Mouse (Mus musculus) liver, embryonic 15.5 days (tissue): ENCODE measurements around the gene Cacna1h. TPM values are rescaled to one million over a fixed set of nuclear protein-coding genes. Genes with fewer than 3 reads are reported as not detected.

Source experiments
- ATAC-seq: fragments of 200-750 bp; cut with Nextera tagmentation; 2 replicates; pipeline ENCODE4 v1.8.0; 2017; ENCODE audit warnings: moderate number of reproducible peaks, mild to moderate bottlenecking, moderate library complexity; ENCODE audit not compliant: insufficient read depth
- H3K27ac ChIP-seq: fragments of 300-500 bp; sonication (generic); replicated peaks from 2 replicates; pipeline ENCODE4 v1.5.1; 2015; ENCODE audit warnings: mild to moderate bottlenecking, inconsistent platforms
- H3K27me3 ChIP-seq: fragments of 300-500 bp; sonication (generic); 2 replicates; pipeline ENCODE4 v1.6.1; 2015; ENCODE audit warnings: mild to moderate bottlenecking, inconsistent platforms
- H3K36me3 ChIP-seq: fragments of 300-500 bp; sonication (generic); replicated peaks from 2 replicates; pipeline ENCODE4 v1.6.1; 2015; ENCODE audit warnings: moderate library complexity, mild to moderate bottlenecking, inconsistent platforms
- H3K4me1 ChIP-seq: fragments of 300-500 bp; sonication (generic); replicated peaks from 2 replicates; pipeline ENCODE4 v1.6.1; 2015; ENCODE audit warnings: inconsistent platforms
- H3K4me2 ChIP-seq: fragments of 300-500 bp; sonication (generic); 2 replicates; pipeline ENCODE4 v1.6.1; 2015; ENCODE audit warnings: moderate library complexity, mild to moderate bottlenecking, inconsistent platforms
- H3K4me3 ChIP-seq: fragments of 300-500 bp; sonication (generic); replicated peaks from 2 replicates; pipeline ENCODE4 v1.5.1; 2015; ENCODE audit warnings: mild to moderate bottlenecking, inconsistent platforms
- H3K9ac ChIP-seq: fragments of 300-500 bp; sonication (generic); 2 replicates; pipeline ENCODE4 v1.6.1; 2015; ENCODE audit warnings: moderate library complexity, mild to moderate bottlenecking, inconsistent platforms
- H3K9me3 ChIP-seq: fragments of 300-500 bp; sonication (generic); replicated peaks from 2 replicates; pipeline ENCODE4 v1.6.1; 2016; ENCODE audit warnings: inconsistent platforms
- WGBS: fragments of 180-500 bp; shearing (Covaris S2); methylation state at CpG from one replicate; pipeline ENCODE4 v1.1.7; 2015; ENCODE audit warnings: mixed read lengths; ENCODE audit not compliant: insufficient replicate concordance; 5-methylcytosine and 5-hydroxymethylcytosine counted together
- polyA plus RNA-seq: library from polyadenylated mRNA; unstranded; fragments of >200 nt; fragmentation: Nextera tagmentation; extraction: Ambion mirVana; gene quantifications from 2 replicates; pipeline ENCODE4 v1.2.1, GENCODE M21; 2015

The Cacna1h gene
- polyA plus RNA-seq, 1 experiment from 2014 or later, result 0.36 TPM

DNA sequence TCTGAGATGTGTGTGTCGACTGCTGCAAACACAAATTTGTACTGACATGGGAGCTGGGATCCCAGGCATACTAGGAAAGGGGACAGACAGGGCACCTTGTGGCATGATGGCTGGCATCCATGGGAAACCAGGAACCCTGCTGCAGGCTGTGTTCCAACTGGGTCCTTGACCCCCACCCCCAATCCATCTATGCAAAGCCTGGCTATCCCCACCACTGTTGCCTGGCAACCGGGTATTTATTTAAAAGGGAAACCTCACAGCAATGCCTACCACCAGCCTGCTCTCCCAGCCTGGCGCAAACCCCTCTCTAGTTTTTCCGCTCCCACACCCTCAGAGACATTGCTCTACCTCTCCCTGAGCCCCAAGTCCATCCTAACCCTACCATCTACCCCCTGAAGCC lies 26.2 kb downstream of the Cacna1h start:
- no peak overlapping the region for H3K27ac ChIP-seq
- H3K27me3 ChIP-seq, result no peaks in the 10 kb centered on the region
- 57% methylated on average over 4 of the region's 4 CpGs for WGBS
- H3K9me3 ChIP-seq, result no peaks in the 10 kb centered on the region
- no peak overlapping the region for H3K4me3 ChIP-seq
- no peaks in the 10 kb centered on the region for H3K36me3 ChIP-seq
- H3K4me2 ChIP-seq, result no peak overlapping the region
- H3K4me1 ChIP-seq, result peaks cover 12% of the 10 kb centered on the region
- no peak for ATAC-seq
- H3K9ac ChIP-seq, result no peak overlapping the region

DNA sequence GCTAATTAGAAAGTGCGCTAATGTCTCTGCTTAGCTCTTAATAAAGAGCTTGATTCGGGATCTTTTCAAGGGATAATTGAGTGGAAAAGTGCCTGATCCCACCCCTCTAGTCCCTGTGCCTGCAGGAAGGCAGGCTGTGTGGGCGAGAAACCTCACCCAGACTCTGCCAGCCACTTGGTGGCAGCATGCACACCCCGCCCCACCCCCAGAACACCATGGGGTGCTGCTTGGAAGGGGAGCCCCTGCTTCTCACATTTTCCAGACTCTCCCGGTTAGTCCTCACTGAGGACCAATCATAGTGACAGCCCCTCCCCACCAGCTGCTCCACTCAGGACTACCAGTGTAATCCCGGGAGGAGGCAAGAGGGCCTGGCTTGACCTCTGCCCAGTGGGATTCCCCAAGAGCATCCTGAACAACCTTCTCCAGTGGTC lies 27.6 kb downstream of the Cacna1h start:
- Histone ChIP-seq H3K9me3 (no peaks in the 10 kb centered on the region), H3K4me1 (peaks cover 12% of the 10 kb centered on the region), H3K4me3 (no peak overlapping the region), H3K9ac (no peak overlapping the region), H3K36me3 (no peaks in the 10 kb centered on the region), H3K4me2 (no peak overlapping the region), H3K27ac (no peak overlapping the region), H3K27me3 (no peaks in the 10 kb centered on the region)
- no peak for ATAC-seq
- 20% methylated on average over 6 of the region's 6 CpGs for whole genome bisulfite sequencing

DNA sequence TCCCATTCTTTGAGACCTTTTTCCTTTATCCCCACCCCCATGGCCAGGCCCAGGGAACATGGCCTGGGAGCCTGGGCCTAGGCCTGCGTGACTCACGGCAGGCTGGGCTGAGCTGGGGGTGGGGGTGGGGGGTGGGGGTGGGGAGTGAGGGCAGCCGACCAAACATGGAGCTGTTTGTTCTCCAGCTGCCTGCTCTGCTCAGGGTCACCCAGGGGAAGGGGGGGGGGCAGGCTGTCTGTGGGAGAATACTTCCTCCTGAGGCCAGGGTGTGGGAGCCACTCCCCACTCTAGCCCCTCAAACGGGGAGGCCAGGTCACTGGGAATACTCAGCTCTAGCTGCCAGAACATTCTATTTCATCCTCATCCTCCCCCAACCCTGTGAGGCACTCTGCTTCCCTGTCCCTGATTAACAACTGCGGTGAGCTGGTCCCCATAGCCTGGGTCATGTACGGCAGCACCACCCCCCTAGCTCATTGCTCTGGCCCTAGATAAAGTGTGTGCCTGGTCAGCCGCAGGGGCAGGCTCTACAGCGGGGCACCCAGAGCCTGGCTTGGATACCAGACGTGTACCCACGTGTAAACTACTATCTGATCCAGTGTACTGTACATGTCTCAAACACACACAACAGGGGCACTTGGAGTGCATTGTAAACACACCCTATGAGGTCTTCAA lies 28.2 kb downstream of the Cacna1h start:
- 10% methylated on average over 10 of the region's 10 CpGs for WGBS

DNA sequence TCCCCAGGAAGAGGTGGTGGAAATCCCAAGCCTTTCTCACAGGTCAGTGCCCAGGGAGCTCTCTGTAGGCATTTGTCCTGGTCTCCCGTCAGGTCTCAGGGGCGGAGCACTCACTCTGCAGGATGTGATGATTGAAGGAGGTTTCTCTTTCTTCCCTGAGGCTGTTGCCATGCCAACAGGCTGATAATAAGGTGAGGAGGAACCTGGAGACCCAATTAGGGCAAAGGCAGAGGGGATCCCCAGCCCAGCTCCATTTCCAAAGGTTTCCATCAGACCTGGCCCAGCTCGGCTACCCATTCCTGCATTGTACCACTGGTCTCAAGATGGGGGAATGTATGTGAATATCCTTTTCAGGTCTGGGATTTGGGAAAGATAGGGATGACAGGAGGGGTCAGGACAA lies 29.4 kb downstream of the Cacna1h start:
- Histone ChIP-seq H3K36me3 (no peaks in the 10 kb centered on the region), H3K27me3 (no peaks in the 10 kb centered on the region), H3K4me1 (peaks cover 12% of the 10 kb centered on the region), H3K4me3 (no peak overlapping the region), H3K4me2 (no peak overlapping the region), H3K9me3 (no peaks in the 10 kb centered on the region), H3K27ac (no peak overlapping the region), H3K9ac (no peak overlapping the region)
- 28% methylated on average over 3 of the region's 3 CpGs for WGBS
- ATAC-seq, result no peak

More for the DNA sequence above, 28.2 kb downstream of the Cacna1h start:
- Histone ChIP-seq H3K27ac (no peak overlapping the region), H3K9ac (no peak overlapping the region), H3K9me3 (no peaks in the 10 kb centered on the region), H3K36me3 (no peaks in the 10 kb centered on the region), H3K4me1 (peaks cover 12% of the 10 kb centered on the region), H3K4me2 (no peak overlapping the region), H3K4me3 (no peak overlapping the region), H3K27me3 (no peaks in the 10 kb centered on the region)
- peak; percentile 61; the same call in 1 of the 2 replicates for ATAC-seq

DNA sequence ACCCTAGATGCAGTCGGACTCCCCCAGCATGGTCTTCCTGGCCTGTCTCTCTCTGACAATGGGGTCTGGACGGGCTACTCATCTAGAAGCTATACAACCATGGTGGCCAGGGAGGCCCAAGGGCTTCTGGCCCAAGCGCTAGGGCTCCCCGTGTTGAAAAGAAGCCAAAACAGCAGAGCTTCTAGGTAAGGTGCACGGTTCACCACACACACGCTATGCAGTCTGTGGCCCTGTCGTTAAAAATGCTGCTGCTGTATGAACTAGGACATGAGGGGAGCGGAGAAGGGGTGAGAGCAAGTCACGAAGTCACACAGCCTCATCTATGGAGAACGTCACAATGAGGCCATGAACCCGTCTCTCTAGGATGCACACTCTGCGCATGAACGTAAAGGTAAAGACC lies 31.4 kb downstream of the Cacna1h start:
- no peak overlapping the region for H3K9ac ChIP-seq
- H3K4me3 ChIP-seq, result no peak overlapping the region
- ATAC-seq, result no peak
- no peaks in the 10 kb centered on the region for H3K27me3 ChIP-seq
- no peaks in the 10 kb centered on the region for H3K9me3 ChIP-seq
- H3K4me2 ChIP-seq, result no peak overlapping the region
- H3K4me1 ChIP-seq, result peaks cover 12% of the 10 kb centered on the region
- no peaks in the 10 kb centered on the region for H3K36me3 ChIP-seq
- WGBS, result 69% methylated on average over 13 of the region's 13 CpGs
- H3K27ac ChIP-seq, result no peak overlapping the region

DNA sequence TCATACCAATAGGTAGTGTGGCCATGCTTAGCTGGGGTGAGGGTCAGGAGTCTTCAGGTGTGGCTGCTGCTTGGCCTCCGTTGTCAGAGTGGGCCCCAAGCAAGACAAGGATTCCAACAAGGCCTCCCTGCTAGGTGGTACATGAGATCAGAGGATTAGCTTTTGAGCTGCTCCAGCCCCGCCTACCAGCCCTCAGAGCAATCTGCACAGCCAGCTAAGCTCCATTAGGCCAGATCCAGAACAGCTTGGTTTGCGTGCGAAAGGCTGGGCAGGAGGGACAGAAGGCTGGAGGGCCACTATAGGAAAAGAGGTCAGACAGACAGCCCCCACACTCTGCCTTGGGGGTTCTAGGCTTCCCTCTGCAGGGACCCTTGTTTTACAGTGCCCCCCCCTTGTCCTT lies 32.1 kb downstream of the Cacna1h start:
- no peak for ATAC-seq

DNA sequence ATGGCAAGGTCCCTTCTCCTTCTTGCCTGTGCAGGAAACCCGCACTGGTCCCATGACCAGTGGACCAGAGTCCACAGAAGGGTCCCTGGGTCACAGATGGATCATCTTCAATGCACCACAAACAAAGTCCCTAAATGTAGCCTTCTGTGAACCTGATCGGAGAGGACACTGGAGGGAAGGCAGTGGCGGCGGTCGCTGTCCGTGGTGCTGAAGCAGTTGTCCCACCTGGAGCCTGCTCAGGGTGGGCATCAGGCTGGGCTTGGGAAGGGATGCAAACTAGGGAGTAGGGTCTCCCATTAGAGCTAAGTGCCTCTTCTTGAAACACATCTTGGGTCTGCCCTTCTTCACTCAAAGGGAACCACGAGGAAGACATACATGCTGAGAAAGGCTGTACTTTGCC lies 33.1 kb downstream of the Cacna1h start:
- WGBS, result 7% methylated on average over 7 of the region's 7 CpGs
- H3K4me1 ChIP-seq, result peaks cover 5% of the 10 kb centered on the region; the same call in 1 of the 2 replicates
- no peak overlapping the region for H3K9ac ChIP-seq
- H3K36me3 ChIP-seq, result no peaks in the 10 kb centered on the region
- no peak overlapping the region for H3K4me2 ChIP-seq
- H3K9me3 ChIP-seq, result no peaks in the 10 kb centered on the region
- H3K27me3 ChIP-seq, result no peaks in the 10 kb centered on the region
- no peak for ATAC-seq
- no peak overlapping the region for H3K27ac ChIP-seq
- no peak overlapping the region for H3K4me3 ChIP-seq

More for the DNA sequence above, 32.1 kb downstream of the Cacna1h start:
- H3K9me3 ChIP-seq, result no peaks in the 10 kb centered on the region
- WGBS, result 42% methylated on average over 4 of the region's 4 CpGs
- no peaks in the 10 kb centered on the region for H3K36me3 ChIP-seq
- peaks cover 12% of the 10 kb centered on the region for H3K4me1 ChIP-seq
- H3K27ac ChIP-seq, result no peak overlapping the region
- H3K4me3 ChIP-seq, result no peak overlapping the region
- no peak overlapping the region for H3K9ac ChIP-seq
- H3K27me3 ChIP-seq, result no peaks in the 10 kb centered on the region
- H3K4me2 ChIP-seq, result no peak overlapping the region

DNA sequence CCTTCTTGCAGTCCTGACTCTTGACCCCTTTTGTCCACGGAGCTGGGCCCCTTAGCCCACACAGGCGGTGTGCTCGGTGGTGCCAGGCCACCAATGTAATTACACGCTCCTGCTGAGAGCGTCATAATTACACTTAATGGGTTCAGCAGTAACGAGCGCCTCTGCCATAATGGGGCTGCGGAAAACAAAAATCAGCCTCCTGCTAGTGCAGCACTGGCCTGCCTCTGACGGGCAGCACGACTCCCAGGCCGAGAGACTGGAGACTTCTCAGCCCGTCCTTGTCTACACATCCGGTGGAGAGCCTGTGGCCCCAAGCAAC lies 35.1 kb downstream of the Cacna1h start:
- no peak overlapping the region for H3K4me2 ChIP-seq
- no peak overlapping the region for H3K9ac ChIP-seq
- no peaks in the 10 kb centered on the region for H3K36me3 ChIP-seq
- no peak overlapping the region for H3K4me3 ChIP-seq
- H3K9me3 ChIP-seq, result no peaks in the 10 kb centered on the region
- no peak overlapping the region for H3K27ac ChIP-seq
- no peak for ATAC-seq
- WGBS, result 58% methylated on average over 13 of the region's 13 CpGs
- no peaks in the 10 kb centered on the region for H3K27me3 ChIP-seq
- H3K4me1 ChIP-seq, result no peaks in the 10 kb centered on the region

DNA sequence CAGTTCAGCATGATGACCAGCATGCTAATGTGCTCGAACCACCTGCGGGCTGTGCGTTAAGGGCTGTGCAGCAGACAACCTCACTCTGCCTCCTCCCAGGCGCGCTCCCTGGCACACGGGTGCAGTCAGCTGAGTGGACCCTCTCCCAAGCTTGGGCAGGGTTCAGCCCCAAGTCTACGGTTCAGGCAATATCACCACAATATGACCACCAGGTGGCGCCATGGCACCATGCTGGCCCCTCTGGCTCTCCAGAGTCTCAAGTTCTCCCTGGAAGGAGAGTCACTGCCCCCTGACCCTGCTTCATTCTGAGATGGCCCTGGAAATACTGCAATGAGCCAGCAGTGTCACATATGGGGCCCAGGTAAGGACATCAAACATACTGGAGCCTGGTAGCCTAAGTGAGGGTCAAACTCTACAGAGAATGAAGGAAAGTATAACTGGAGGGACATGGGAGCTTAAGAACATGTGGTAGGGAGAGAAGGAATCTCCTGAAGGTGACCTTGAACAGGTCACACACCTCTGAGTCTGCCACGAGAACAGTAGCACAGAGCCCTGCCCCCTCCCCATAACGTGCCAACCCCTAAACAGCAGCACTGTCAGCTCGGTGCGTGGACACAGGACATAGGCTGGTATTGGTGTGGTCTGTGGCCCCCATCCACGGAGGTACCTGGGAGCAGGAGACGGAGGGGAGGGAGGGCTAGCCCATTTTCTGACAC lies 35.6 kb downstream of the Cacna1h start:
- H3K27me3 ChIP-seq, result no peaks in the 10 kb centered on the region
- H3K9ac ChIP-seq, result no peak overlapping the region
- ATAC-seq, result no peak
- H3K4me2 ChIP-seq, result no peak overlapping the region
- no peak overlapping the region for H3K27ac ChIP-seq
- H3K4me1 ChIP-seq, result no peaks in the 10 kb centered on the region
- H3K4me3 ChIP-seq, result no peak overlapping the region
- WGBS, result 25% methylated on average over 14 of the region's 14 CpGs
- H3K36me3 ChIP-seq, result no peaks in the 10 kb centered on the region
- no peaks in the 10 kb centered on the region for H3K9me3 ChIP-seq

DNA sequence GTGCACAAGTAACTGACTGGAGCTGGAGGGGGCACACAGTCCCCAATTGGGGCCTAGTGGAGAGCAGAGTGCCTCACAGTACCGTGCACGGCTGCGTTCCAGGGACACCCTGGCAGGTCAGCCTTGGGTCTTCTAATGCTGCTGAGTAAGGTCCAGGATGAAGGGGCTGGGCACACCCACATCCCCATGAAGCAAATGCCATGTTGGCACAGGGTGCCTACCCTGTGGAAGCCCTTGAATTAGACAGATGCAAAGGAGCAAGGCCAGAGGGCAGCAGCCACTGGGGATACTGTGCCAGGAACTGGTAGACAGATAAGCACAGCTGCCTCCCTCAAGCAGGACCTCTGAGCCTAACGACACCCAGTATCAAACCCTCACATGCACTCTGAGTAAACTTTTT lies 39.1 kb downstream of the Cacna1h start:
- Histone ChIP-seq H3K9me3 (no peaks in the 10 kb centered on the region), H3K36me3 (no peaks in the 10 kb centered on the region), H3K9ac (no peak overlapping the region), H3K4me2 (no peak overlapping the region), H3K27ac (no peak overlapping the region), H3K4me1 (no peaks in the 10 kb centered on the region), H3K27me3 (no peaks in the 10 kb centered on the region), H3K4me3 (no peak overlapping the region)
- 56% methylated on average over 4 of the region's 4 CpGs for WGBS
- ATAC-seq, result no peak

DNA sequence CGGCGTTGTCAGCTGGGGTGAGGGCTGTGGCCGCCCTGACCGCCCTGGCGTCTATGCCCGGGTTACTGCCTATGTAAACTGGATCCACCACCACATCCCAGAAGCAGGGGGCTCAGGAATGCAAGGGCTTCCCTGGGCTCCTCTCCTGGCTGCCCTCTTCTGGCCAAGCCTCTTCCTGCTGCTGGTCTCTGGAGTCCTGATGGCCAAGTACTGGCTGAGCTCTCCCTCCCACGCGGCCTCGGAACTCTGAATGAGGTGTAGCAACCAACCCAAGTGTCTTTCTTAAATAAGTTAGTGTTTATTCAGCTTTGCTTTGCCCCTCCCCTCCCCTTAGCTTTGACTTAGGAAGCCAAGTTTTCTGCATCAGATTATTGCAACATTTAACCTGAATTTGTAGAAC lies 59.6 kb downstream of the Cacna1h start:
- Histone ChIP-seq H3K4me3 (no peak overlapping the region), H3K4me2 (no peak overlapping the region), H3K27me3 (no peaks in the 10 kb centered on the region), H3K27ac (no peak overlapping the region), H3K9me3 (no peaks in the 10 kb centered on the region; the same call in 1 of the 2 replicates), H3K9ac (no peak overlapping the region), H3K36me3 (no peaks in the 10 kb centered on the region), H3K4me1 (peaks cover 17% of the 10 kb centered on the region; the same call in 1 of the 2 replicates)
- ATAC-seq, result no peak
- WGBS, result 42% methylated on average over 9 of the region's 9 CpGs
